ENCODE assay signal across 14 mouse cellular contexts in genomic region chr6:112776718-112777117, GRCm38 (mm10).
A peak's percentile ranks its signal among the peaks of the same experiment; 100 is the strongest.
DNase-seq lines count a peak whose midpoint lies in the region.
"Had no signal": no experiment of that assay in that cellular context is flagged by ENCODE, and none has a peak within 500 bp of the region (broad histone marks: within the 10 kb centered on the region; RNA-seq: fewer than 3 reads in every experiment).

No protein-coding gene starts in this region.

- peak; percentile 44 for DNase-seq in kidney, postnatal 4 days
- no peak for DNase-seq in kidney, adult 18-20 months
- peak; percentile 41 for DNase-seq in ES-CJ7 (ENCODE audit: low read depth, low spot score)
- peak; percentile 57 for DNase-seq in R1 (ENCODE audit: low read depth, low spot score)
- peak; percentile 13 for DNase-seq in mesoderm, embryonic 11.5 days (ENCODE audit: low read depth, low spot score)
- DNase-seq in yolk sac, embryonic 10.5 days (ENCODE audit: low spot score) = no peak
- DNase-seq in cerebellum, postnatal 25 days = no peak
- DNase-seq: adrenal gland, postnatal 14 days; cerebellum, adult 9-10 months; gastrocnemius, adult 2 months; heart, postnatal 36 days; left cerebral cortex, postnatal 4 days; lung, postnatal 10 days; right cerebral cortex, adult 18-20 months had no signal

Comparison
In these comparisons a context has a peak if more than half of its experiments do, and no peak if none do; other contexts are left out.
1. DNase-seq: peak in kidney, postnatal 4 days (2 of 2), ES-CJ7 (single experiment), R1 (single experiment) and mesoderm, embryonic 11.5 days (single experiment); none in kidney, adult 18-20 months (single experiment), yolk sac, embryonic 10.5 days (single experiment) and cerebellum, postnatal 25 days (0 of 2).